Mouse (Mus musculus) forebrain, embryonic 14.5 days (tissue): ENCODE measurements at regions not wholly inside any gene's neighbourhood (a gene's known extent, or its start where the extent isn't known, plus 50 kb on each side); places are given as distances from the start of the nearest gene placed in this dataset. TPM values are rescaled to one million over a fixed set of nuclear protein-coding genes. Genes with fewer than 3 reads are reported as not detected.
A peak's percentile ranks its signal among the peaks of the same experiment; 100 is the strongest.

Experiments used
- ATAC-seq: fragments of 200-750 bp; cut with Nextera tagmentation; 2 replicates; pipeline ENCODE4 v1.8.0; 2017; ENCODE audit warnings: mild to moderate bottlenecking, moderate library complexity
- DNase-seq: peaks from one replicate; pipeline ENCODE4 v3.0.0-alpha.2; 2015; ENCODE audit warnings: low spot score
- H3K27ac ChIP-seq: fragments of 300-500 bp; sonication (generic); 2 replicates; pipeline ENCODE4 v1.5.1; 2014; ENCODE audit warnings: low read depth, mild to moderate bottlenecking, control low read depth, low read length, moderate library complexity
- H3K27me3 ChIP-seq: fragments of 300-500 bp; sonication (generic); replicated peaks from 2 replicates; pipeline ENCODE4 v1.6.1; 2014; ENCODE audit warnings: low read length, control low read depth, mixed read lengths; ENCODE audit not compliant: control insufficient read depth, insufficient read depth
- H3K36me3 ChIP-seq: fragments of 300-500 bp; sonication (generic); 2 replicates; pipeline ENCODE4 v1.6.1; 2014; ENCODE audit warnings: low read length, control low read depth; ENCODE audit not compliant: control insufficient read depth, insufficient read depth
- H3K4me1 ChIP-seq: fragments of 300-500 bp; sonication (generic); 2 replicates; pipeline ENCODE4 v1.6.1; 2014; ENCODE audit warnings: antibody characterized with exemption, low read length, control low read depth; ENCODE audit not compliant: control insufficient read depth, insufficient read depth
- H3K4me2 ChIP-seq: fragments of 300-500 bp; sonication (generic); 2 replicates; pipeline ENCODE4 v1.6.1; 2014; ENCODE audit warnings: mild to moderate bottlenecking, control low read depth, low read length
- H3K4me3 ChIP-seq: fragments of 300-500 bp; sonication (generic); 2 replicates; pipeline ENCODE4 v1.5.1; 2014; ENCODE audit warnings: low read depth, low read length, control low read depth
- H3K9ac ChIP-seq: fragments of 300-500 bp; sonication (generic); 2 replicates; pipeline ENCODE4 v1.6.1; 2014; ENCODE audit warnings: mild to moderate bottlenecking, low read length, control low read depth, moderate library complexity
- H3K9me3 ChIP-seq: fragments of 300-500 bp; sonication (generic); replicated peaks from 2 replicates; pipeline ENCODE4 v1.6.1; 2016; ENCODE audit warnings: low read length, control low read depth, mixed read lengths; ENCODE audit not compliant: control insufficient read depth
- WGBS: fragments of 180-500 bp; shearing (Covaris S2); extraction: QIAGEN DNeasy Blood & Tissue Kit; methylation state at CpG from one replicate; pipeline ENCODE4 v1.1.7; 2014; 5-methylcytosine and 5-hydroxymethylcytosine counted together
- microRNA-seq: library from miRNA; unstranded; fragments of <30 nt; microRNA quantifications from one replicate; pipeline ENCODE4, GENCODE M21; 2016

DNA sequence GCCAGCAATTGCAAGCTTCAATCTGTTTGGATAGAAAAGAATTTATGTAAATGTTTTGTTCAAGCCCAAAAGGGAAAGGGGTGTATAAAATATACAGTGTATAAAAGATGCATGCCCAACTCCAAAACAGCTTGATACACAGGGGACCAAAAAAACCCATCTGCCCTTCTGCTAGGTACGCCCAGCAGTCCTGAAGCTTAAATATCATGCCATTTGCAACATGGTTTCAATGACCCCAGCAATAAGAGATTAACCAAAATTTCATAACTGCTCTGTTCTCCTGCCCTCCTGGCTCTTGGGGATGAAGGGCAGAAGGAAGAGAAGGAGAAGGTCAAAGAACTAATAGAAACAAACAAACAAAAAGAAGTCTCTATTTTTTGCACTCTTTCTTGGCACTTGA lies 158.4 kb downstream of the Gm11361 start:
- Histone ChIP-seq H3K4me1 (peaks cover 47% of the 10 kb centered on the region), H3K27me3 (no peaks in the 10 kb centered on the region), H3K4me3 (no peak overlapping the region), H3K9me3 (no peaks in the 10 kb centered on the region), H3K4me2 (peak overlapping the region; percentile 49), H3K27ac (peak overlapping the region; percentile 96), H3K9ac (peak overlapping the region; percentile 22; the same call in 1 of the 2 replicates), H3K36me3 (no peaks in the 10 kb centered on the region)
- ATAC-seq (peak; percentile 11; the same call in 1 of the 2 replicates), DNase-seq (peak; percentile 75)
- 5% methylated on average over 1 of the region's 1 CpGs for WGBS

DNA sequence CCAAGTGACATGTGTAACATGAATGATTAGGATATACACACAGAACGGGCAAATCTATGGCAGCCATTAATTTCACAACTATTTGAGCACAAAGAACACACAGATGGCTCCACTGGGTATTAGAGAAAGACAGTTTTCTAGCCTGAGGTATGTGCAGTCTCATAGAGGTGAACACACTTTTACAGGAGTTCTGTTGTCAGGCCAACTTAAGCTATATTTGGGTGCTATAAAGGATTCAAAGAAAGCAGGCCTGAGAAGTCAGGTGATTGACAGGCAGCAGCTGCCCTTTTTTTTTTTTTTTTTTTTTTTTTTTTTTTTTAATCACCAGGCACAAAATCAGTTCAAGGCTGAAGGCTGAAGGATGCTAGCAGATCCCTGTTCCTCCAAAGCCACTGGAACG lies 153.0 kb downstream of the Gm11361 start:
- WGBS, result 8% methylated on average over 2 of the region's 2 CpGs
- Histone ChIP-seq H3K4me3 (no peak overlapping the region), H3K9ac (no peak overlapping the region), H3K27me3 (no peaks in the 10 kb centered on the region), H3K4me2 (no peak overlapping the region), H3K27ac (peak overlapping the region; percentile 44; the same call in 1 of the 2 replicates), H3K36me3 (no peaks in the 10 kb centered on the region), H3K9me3 (no peaks in the 10 kb centered on the region), H3K4me1 (peaks cover 16% of the 10 kb centered on the region)
- DNase-seq (peak; percentile 73), ATAC-seq (peak; percentile 78)

GRCm38 (mm10) chr13:28409609-28409902 lies 152.2 kb downstream of the Gm11361 start:
- H3K9ac ChIP-seq, result no peak overlapping the region
- H3K27ac ChIP-seq, result peak overlapping the region; percentile 44; the same call in 1 of the 2 replicates
- no peaks in the 10 kb centered on the region for H3K27me3 ChIP-seq
- H3K36me3 ChIP-seq, result no peaks in the 10 kb centered on the region
- peaks cover 11% of the 10 kb centered on the region for H3K4me1 ChIP-seq
- no peak overlapping the region for H3K4me2 ChIP-seq
- H3K9me3 ChIP-seq, result no peaks in the 10 kb centered on the region
- 0% methylated on average over 1 of the region's 1 CpGs for WGBS
- no peak overlapping the region for H3K4me3 ChIP-seq
- DNase-seq (no peak), ATAC-seq (peak; percentile 53)

DNA sequence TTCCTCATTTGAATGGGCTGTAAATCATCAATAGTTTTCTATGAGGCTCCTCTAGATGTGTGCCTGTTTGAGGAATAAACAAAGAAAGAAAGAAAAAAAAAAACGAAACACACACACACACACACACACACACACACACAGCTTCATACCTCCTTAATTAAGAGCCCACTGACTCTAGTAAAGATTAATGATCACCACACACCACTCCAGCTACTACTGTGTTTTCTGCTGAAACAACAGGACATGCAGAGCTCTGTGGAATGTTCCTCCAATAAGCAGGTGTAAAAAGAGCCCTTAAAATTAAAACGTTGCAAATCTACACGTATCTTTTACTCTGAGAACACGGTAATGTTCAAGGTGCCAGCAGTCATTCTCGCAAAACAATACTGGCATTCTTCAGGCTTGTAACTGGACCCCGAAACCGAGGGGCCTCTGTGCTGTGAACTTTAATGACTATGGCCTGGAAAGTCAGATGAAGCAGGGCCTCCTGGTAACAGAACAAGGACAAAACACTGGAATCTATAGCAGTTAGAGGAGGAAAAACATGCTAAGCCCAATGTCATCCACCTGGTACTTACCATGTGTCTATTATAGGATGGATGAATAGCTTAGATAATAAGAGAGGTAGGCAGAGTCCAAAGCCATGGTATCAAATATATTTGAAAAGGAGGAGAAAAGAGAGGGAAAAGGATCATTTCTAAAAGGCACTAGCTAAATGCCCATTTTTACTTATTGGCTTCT lies 151.7 kb downstream of the Gm11361 start:
- Histone ChIP-seq H3K27ac (peak overlapping the region; percentile 44), H3K27me3 (no peaks in the 10 kb centered on the region), H3K4me3 (no peak overlapping the region), H3K9me3 (no peaks in the 10 kb centered on the region), H3K4me2 (no peak overlapping the region), H3K4me1 (peaks cover 11% of the 10 kb centered on the region), H3K36me3 (no peaks in the 10 kb centered on the region), H3K9ac (no peak overlapping the region)
- peak; percentile 70 for DNase-seq
- peak; percentile 49 for ATAC-seq
- 4% methylated on average over 7 of the region's 7 CpGs for WGBS

DNA sequence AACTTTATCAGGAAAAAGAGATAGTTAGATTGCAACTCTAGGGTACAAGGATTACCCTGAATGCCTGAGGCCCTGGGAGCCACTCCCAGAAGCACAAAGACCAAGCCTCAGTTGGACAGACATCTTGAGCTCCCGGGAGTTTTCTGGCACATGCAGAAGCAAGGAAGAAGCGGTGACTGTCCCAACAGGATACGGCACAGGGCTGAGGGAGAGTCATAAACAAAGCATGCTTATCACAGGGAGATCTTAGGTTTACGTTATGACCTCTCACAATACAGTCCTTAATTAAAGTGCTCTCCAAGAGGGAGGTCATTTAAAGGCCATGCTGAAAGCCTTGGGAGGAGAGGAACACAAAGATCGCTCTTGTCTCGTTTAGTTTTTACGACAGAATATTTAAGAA lies 143.1 kb downstream of the Gm11361 start:
- ATAC-seq (no peak), DNase-seq (no peak)
- Histone ChIP-seq H3K27me3 (no peaks in the 10 kb centered on the region), H3K4me3 (no peak overlapping the region), H3K27ac (no peak overlapping the region), H3K9ac (no peak overlapping the region), H3K4me1 (no peaks in the 10 kb centered on the region), H3K4me2 (no peak overlapping the region), H3K36me3 (no peaks in the 10 kb centered on the region), H3K9me3 (no peaks in the 10 kb centered on the region)
- WGBS, result 25% methylated on average over 7 of the region's 7 CpGs

Small RNA genes in the stretch of these regions (microRNA-seq; reads per million reads assigned to microRNA genes)
- gene Mir6368, result not detected
